Mouse (Mus musculus) spleen, embryonic (tissue): ENCODE measurements around the gene Lrrc4.

ENCODE experiments used
- CTCF ChIA-PET: fragments of 350-600 bp; sonication (Branson Sonifier 250); formaldehyde crosslinking; loops from one replicate; lab custom pipeline; 2022; lab: Charles Lee

Gene Lrrc4

GRCm38 (mm10) chr6:28622522-28622921 is 209.0 kb downstream of the Lrrc4 start:
- CTCF ChIA-PET = interaction anchor here (0.5 kb wide), 1 partner anchor 232 kb away, joined by 3 read pairs; no protein-coding TSS in a partner anchor

- CTCF ChIA-PET = no interaction called here
Observed at GRCm38 (mm10) chr6:28621961-28622360, 209.6 kb downstream of the Lrrc4 start.

GRCm38 (mm10) chr6:28621431-28621830 is 210.1 kb downstream of the Lrrc4 start:
- CTCF ChIA-PET = no interaction called here

GRCm38 (mm10) chr6:28618751-28619153 is 212.8 kb downstream of the Lrrc4 start:
- CTCF ChIA-PET = no interaction called here

GRCm38 (mm10) chr6:28618299-28618698 is 213.2 kb downstream of the Lrrc4 start:
- CTCF ChIA-PET = no interaction called here

GRCm38 (mm10) chr6:28615966-28616365 is 215.6 kb downstream of the Lrrc4 start:
- CTCF ChIA-PET = no interaction called here

GRCm38 (mm10) chr6:28615408-28615807 is 216.1 kb downstream of the Lrrc4 start:
- CTCF ChIA-PET = no interaction called here

GRCm38 (mm10) chr6:28614856-28615255 is 216.7 kb downstream of the Lrrc4 start:
- CTCF ChIA-PET = no interaction called here

- CTCF ChIA-PET = no interaction called here
Observed at GRCm38 (mm10) chr6:28613441-28613840, 218.1 kb downstream of the Lrrc4 start.
